Mouse (Mus musculus) testis, adult 2 months (tissue): Measurements from ENCODE around the gene Gbx1. TPM values are rescaled to one million over a fixed set of nuclear protein-coding genes. Genes with fewer than 3 reads are reported as not detected.

Experiments
- H3K27ac ChIP-seq: fragments of 200-500 bp; 2 replicates; pipeline ENCODE4 v1.5.1; 2012; ENCODE audit warnings: low read depth, low read length; ENCODE audit not compliant: control insufficient read depth, insufficient read depth
- H3K27me3 ChIP-seq: fragments of 200-500 bp; 2 replicates; pipeline ENCODE4 v1.6.1; 2012; ENCODE audit warnings: mild to moderate bottlenecking, low read length, moderate library complexity; ENCODE audit not compliant: control insufficient read depth, insufficient read depth
- H3K36me3 ChIP-seq: fragments of 200-500 bp; 2 replicates; pipeline ENCODE4 v1.6.1; 2012; ENCODE audit warnings: mild to moderate bottlenecking, low read length; ENCODE audit not compliant: control insufficient read depth, insufficient read depth
- H3K4me1 ChIP-seq: fragments of 200-500 bp; 2 replicates; pipeline ENCODE4 v1.6.1; 2012; ENCODE audit warnings: low read length; ENCODE audit not compliant: control insufficient read depth, insufficient read depth
- H3K4me3 ChIP-seq: fragments of 200-500 bp; 2 replicates; pipeline ENCODE4 v1.5.1; 2012; ENCODE audit warnings: low read depth, mild to moderate bottlenecking, low read length, moderate library complexity, mixed read lengths; ENCODE audit not compliant: control insufficient read depth
- CTCF ChIP-seq: fragments of 200-500 bp; IDR thresholded peaks from 2 replicates; pipeline ENCODE4 v1.5.1; 2012; ENCODE audit warnings: low read depth, mild to moderate bottlenecking, inconsistent platforms, low read length, moderate library complexity; ENCODE audit not compliant: control insufficient read depth, insufficient read depth, insufficient replicate concordance
- POLR2A ChIP-seq: fragments of 200-500 bp; IDR thresholded peaks from 2 replicates; pipeline ENCODE4 v1.6.1; 2012; ENCODE audit warnings: low read depth, mild to moderate bottlenecking, inconsistent platforms, low read length, moderate library complexity; ENCODE audit not compliant: control insufficient read depth
- polyA plus RNA-seq: library from polyadenylated mRNA; depleted of rRNA; stranded (reverse); fragments of >200 nt; gene quantifications from 2 replicates; pipeline ENCODE4 v1.2.3, GENCODE M21; 2012

Gbx1 gene
- polyA plus RNA-seq, 1 experiment, result 0.11 TPM

- H3K36me3 ChIP-seq, result no peaks in the 10 kb centered on the region
- H3K4me3 ChIP-seq, result no peak overlapping the region
- no peak for TF ChIP-seq CTCF
- no peak for TF ChIP-seq POLR2A
- H3K27me3 ChIP-seq, result peaks cover 4% of the 10 kb centered on the region
- H3K4me1 ChIP-seq, result peaks cover 11% of the 10 kb centered on the region
- no peak overlapping the region for H3K27ac ChIP-seq
Observed at GRCm38 (mm10) chr5:24524522-24524921, 2.5 kb downstream of the Gbx1 start.

- Histone ChIP-seq H3K36me3 (no peaks in the 10 kb centered on the region), H3K4me3 (no peak overlapping the region), H3K27ac (no peak overlapping the region), H3K27me3 (peaks cover 4% of the 10 kb centered on the region), H3K4me1 (peaks cover 11% of the 10 kb centered on the region)
- TF ChIP-seq CTCF (no peak), POLR2A (no peak)
Observed at GRCm38 (mm10) chr5:24523806-24524205, 3.2 kb downstream of the Gbx1 start.

- Histone ChIP-seq H3K4me1 (peaks cover 8% of the 10 kb centered on the region; the same call in 1 of the 2 replicates), H3K36me3 (no peaks in the 10 kb centered on the region), H3K27me3 (peaks cover 2% of the 10 kb centered on the region), H3K4me3 (no peak overlapping the region), H3K27ac (no peak overlapping the region)
- TF ChIP-seq POLR2A (no peak), CTCF (no peak)
Observed at GRCm38 (mm10) chr5:24521366-24521765, 5.6 kb downstream of the Gbx1 start.

GRCm38 (mm10) chr5:24512271-24512670 lies 14.7 kb downstream of the Gbx1 start:
- no peaks in the 10 kb centered on the region for H3K4me1 ChIP-seq
- no peak overlapping the region for H3K4me3 ChIP-seq

GRCm38 (mm10) chr5:24510635-24511034 lies 16.4 kb downstream of the Gbx1 start:
- no peak; the same call in 1 of the 2 replicates for TF ChIP-seq CTCF
- no peak for TF ChIP-seq POLR2A

More at GRCm38 (mm10) chr5:24512271-24512670, 14.7 kb downstream of the Gbx1 start:
- no peak overlapping the region for H3K27ac ChIP-seq
- no peaks in the 10 kb centered on the region for H3K27me3 ChIP-seq
- no peaks in the 10 kb centered on the region for H3K36me3 ChIP-seq
- TF ChIP-seq CTCF, result no peak
- no peak for TF ChIP-seq POLR2A

GRCm38 (mm10) chr5:24508406-24508805 lies 18.6 kb downstream of the Gbx1 start:
- Histone ChIP-seq H3K36me3 (no peaks in the 10 kb centered on the region), H3K27ac (no peak overlapping the region), H3K4me1 (peaks cover 3% of the 10 kb centered on the region; the same call in 1 of the 2 replicates), H3K27me3 (no peaks in the 10 kb centered on the region), H3K4me3 (no peak overlapping the region)
- TF ChIP-seq CTCF (0 out of 2 replicates have a peak, but pooled peaks have one; percentile 1), POLR2A (no peak)

More at GRCm38 (mm10) chr5:24510635-24511034, 16.4 kb downstream of the Gbx1 start:
- no peak overlapping the region for H3K4me3 ChIP-seq
- no peaks in the 10 kb centered on the region for H3K27me3 ChIP-seq
- no peaks in the 10 kb centered on the region for H3K36me3 ChIP-seq
- no peaks in the 10 kb centered on the region for H3K4me1 ChIP-seq
- H3K27ac ChIP-seq, result no peak overlapping the region

GRCm38 (mm10) chr5:24505513-24505912 lies 21.5 kb downstream of the Gbx1 start:
- no peaks in the 10 kb centered on the region for H3K27me3 ChIP-seq
- peaks cover 3% of the 10 kb centered on the region; the same call in 1 of the 2 replicates for H3K4me1 ChIP-seq
- TF ChIP-seq CTCF, result no peak
- no peak for TF ChIP-seq POLR2A
- no peak overlapping the region for H3K27ac ChIP-seq
- no peaks in the 10 kb centered on the region; the same call in 1 of the 2 replicates for H3K36me3 ChIP-seq
- H3K4me3 ChIP-seq, result no peak overlapping the region

GRCm38 (mm10) chr5:24502786-24503185 lies 24.2 kb downstream of the Gbx1 start:
- Histone ChIP-seq H3K36me3 (no peaks in the 10 kb centered on the region; the same call in 1 of the 2 replicates), H3K4me3 (no peak overlapping the region), H3K27ac (no peak overlapping the region), H3K27me3 (no peaks in the 10 kb centered on the region), H3K4me1 (peaks cover 3% of the 10 kb centered on the region; the same call in 1 of the 2 replicates)
- TF ChIP-seq CTCF, result no peak
- TF ChIP-seq POLR2A, result no peak
